Mouse (Mus musculus): ENCODE data around the gene Sec24a.

Gene Sec24a

DNA sequence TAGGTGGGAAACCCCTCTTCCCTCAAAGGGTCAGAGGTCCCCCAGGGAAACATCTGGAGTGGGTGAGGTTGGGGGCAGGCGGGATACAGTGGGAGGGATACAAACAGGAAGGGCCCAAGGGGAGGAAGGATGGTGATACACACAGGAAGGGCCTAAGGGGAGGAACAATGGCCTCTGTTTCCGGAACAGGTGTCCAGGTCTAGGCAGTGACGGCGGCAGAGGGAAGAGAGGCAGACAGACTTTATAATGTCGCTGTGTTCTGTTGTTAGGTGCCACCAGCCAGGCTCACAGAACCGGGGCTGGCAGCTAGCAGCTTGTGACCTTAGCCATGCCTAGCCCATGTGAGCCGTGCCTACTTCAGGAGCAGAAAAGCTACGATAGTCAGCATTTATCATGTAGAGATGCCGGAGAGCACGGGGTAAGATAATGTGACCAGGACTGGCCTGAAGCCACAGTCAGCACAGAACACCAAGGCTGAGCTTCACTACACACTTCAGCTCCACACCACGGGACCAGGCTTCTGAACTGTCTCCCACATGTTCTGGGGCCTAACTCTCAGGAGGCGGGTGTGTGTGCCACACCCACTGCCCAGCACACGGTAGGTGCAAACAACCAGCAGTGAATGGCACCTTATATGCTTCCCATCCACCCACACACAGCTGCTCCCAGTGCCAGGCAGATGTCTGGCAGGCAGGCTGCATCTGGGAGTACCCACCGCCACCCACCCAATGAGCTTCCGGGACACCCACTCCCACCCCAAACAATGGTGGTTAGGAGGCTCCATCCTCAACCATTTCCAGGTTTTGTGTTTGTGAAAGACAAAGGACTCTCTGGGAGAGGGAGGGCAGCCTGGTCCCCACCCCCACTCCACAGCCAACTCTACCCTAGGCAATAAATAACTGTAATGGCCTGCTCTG lies 116.4 kb downstream of the Sec24a start:
- DNase-seq = peak in 1 of 2 experiments; percentile 1

DNA sequence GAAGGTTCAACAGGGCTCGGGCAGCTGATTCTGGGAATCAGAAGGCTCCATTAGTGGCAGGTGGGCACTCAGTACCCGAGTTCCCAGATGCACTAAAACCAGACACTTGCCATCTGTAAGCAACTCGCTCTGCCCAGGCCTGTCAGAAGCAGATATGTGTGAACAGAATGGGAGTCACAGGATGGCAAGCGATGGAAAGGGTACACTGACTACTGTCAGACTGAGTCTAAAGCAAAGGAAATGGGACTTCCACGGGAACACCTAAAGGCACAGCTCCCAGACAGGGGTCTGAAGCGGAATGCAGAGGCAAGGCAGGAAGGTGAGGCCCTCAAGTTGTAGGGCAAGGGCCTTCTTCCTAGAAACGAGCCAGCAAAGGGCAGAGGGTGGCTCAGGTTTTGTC lies 117.2 kb downstream of the Sec24a start:
- DNase-seq = no peak

DNA sequence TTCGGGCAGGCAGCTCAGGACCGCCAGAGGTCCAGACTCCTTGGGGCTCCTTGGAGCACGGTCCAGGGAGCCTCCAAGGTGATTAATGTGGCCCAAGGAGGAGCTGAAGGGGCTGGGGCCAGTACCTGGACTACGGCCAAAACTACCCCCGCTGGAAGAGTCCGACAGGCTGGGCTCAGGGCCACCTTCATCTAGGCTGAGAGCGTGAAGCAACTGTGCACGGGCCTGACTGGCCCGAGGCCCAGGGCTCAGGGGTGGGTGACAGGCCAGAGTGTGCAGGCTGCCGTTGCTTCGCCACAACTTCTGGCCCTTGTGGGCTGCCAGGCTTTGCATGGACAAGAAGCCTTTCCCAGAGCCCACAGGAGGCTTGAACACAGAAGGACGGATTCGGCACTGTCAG lies 118.1 kb downstream of the Sec24a start:
- peak in 1 of 2 experiments; percentile 10 for DNase-seq

DNA sequence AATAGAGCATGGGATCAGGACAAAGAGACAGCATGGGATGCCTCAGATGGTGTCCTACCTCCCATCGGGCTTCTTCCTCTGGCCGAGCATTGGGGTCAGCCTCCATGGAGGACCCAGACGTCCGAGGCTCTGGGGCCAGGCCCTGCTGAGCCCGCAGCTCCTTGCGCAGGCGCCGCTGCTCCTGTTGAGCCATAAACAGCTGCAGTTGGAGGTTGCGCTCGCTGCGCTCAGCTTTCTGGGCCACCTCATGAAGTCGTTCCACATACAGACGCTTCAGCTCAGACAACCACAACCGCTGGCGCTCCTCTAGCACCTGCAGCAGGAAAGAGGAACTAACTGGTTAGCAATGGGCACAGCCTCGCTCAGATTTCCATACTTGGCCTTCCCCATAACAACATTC lies 119.2 kb downstream of the Sec24a start:
- DNase-seq = peak in 1 of 2 experiments; percentile 30

DNA sequence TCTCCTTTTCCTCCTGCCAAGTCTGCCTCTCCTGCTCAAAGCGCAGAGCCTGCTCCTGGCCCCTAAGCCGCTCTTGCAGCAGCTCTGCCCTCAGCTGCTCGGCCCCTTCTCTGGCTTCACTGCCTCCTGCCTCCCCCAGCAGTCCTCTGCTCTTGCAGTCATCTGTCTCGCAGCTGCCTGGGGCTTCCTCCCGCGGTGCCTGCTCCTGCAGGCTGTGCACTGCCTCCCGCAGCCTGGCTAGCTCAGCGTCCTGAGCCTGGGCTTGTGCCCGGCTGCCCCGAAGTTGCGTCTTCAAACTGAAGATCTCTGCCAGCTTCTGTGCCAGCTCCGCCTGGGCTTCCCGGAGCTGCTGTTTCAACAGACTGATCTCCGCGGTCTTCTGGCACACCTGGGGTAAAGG lies 119.7 kb downstream of the Sec24a start:
- DNase-seq = peak; percentile 43 to 62

DNA sequence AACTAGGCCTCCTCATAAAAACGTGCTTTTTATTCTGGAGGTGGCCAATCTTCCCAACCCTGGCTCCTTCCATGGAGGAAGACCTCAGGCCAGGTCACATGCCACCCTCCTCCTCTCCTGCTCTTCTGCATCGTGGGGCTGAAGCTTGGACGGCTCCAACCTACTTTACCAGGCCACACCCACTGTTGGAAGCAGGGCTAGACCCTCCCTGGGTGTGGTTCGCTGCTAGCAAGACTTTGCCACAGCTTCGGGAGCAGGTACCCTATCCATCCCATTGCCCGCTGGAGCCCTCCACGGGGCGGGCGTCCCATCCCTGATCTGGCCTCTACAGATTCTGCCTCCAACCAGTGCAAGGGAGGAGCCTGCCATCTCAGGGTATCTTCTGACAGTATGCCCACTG lies 120.2 kb downstream of the Sec24a start:
- DNase-seq = no peak
